Comparison of ENCODE assay signal across 12 mouse cellular contexts in genomic region chr1:11580026-11580425, GRCm38 (mm10).
"Had no signal": no experiment of that assay in that cellular context is flagged by ENCODE, and none has a peak within 500 bp of the region (broad histone marks: within the 10 kb centered on the region; RNA-seq: fewer than 3 reads in every experiment).

No protein-coding gene starts in this region.

- H3K4me3 ChIP-seq: liver, embryonic 13.5 days had no signal

- ATAC-seq: intestine, postnatal 0 days had no signal

- H3K27ac ChIP-seq: kidney, postnatal 0 days; liver, embryonic 13.5 days; stomach, postnatal 0 days had no signal

- DNase-seq: kidney, adult 2 months; kidney, postnatal 25 days; liver, embryonic 13.5 days; lung, adult 2 months; lung, postnatal 14 days; lung, postnatal 4 days; midbrain, embryonic 14.5 days; retina, postnatal 1 day; thymus, postnatal 25 days had no signal

- H3K4me1 ChIP-seq: liver, embryonic 13.5 days had no signal
